In genomic region chr1:157554686-157555530, GRCm38 (mm10) we compare ENCODE assay signal across 8 mouse cellular contexts. TPM values are rescaled to one million over a fixed set of nuclear protein-coding genes. Genes with fewer than 3 reads are reported as not detected.
DNase-seq lines count a peak whose midpoint lies in the region; ATAC-seq and TF ChIP-seq lines count a peak whose summit lies in the region.
"Had no signal": no experiment of that assay in that cellular context is flagged by ENCODE, and none has a peak within 500 bp of the region (broad histone marks: within the 10 kb centered on the region; RNA-seq: fewer than 3 reads in every experiment).

No protein-coding gene starts in this region.

- TF ChIP-seq CTCF in left cerebral cortex, adult 2 months (IDR thresholded peaks at IDR 0.05), result no peak

- H3K9me3 ChIP-seq in embryonic facial prominence, embryonic 14.5 days (ENCODE audit: control insufficient read depth, low read length), result no peaks in the 10 kb centered on the region
- H3K9me3 ChIP-seq in midbrain, embryonic 16.5 days (replicated peaks; ENCODE audit: control insufficient read depth, low read length, poor library complexity, severe bottlenecking), result no peaks in the 10 kb centered on the region

- WGBS in embryonic facial prominence, embryonic 14.5 days, result 27% methylated on average over 27 of the region's 27 CpGs
- 28% methylated on average over 27 of the region's 27 CpGs for WGBS in midbrain, embryonic 16.5 days

- no peaks in the 10 kb centered on the region for H3K36me3 ChIP-seq in embryonic facial prominence, embryonic 14.5 days (ENCODE audit: control insufficient read depth, insufficient read depth, low read length)
- H3K36me3 ChIP-seq in midbrain, embryonic 16.5 days (ENCODE audit: control insufficient read depth, insufficient read depth, low read length), result no peaks in the 10 kb centered on the region

- peak overlapping the region; percentile 47 for H3K4me2 ChIP-seq in embryonic facial prominence, embryonic 14.5 days (ENCODE audit: low read depth, low read length)
- H3K4me2 ChIP-seq in midbrain, embryonic 16.5 days (ENCODE audit: low read length), result peak overlapping the region; percentile 43

- ATAC-seq in embryonic facial prominence, embryonic 14.5 days (ENCODE audit: low read depth), result no peak; the same call in 1 of the 2 replicates
- peak; percentile 59; the same call in 1 of the 2 replicates for ATAC-seq in midbrain, embryonic 16.5 days

- H3K4me1 ChIP-seq in embryonic facial prominence, embryonic 14.5 days (ENCODE audit: control insufficient read depth, insufficient read depth, low read length), result no peaks in the 10 kb centered on the region
- H3K4me1 ChIP-seq in midbrain, embryonic 16.5 days (ENCODE audit: control insufficient read depth, insufficient read depth, low read length), result peaks cover 18% of the 10 kb centered on the region

- H3K9ac ChIP-seq in embryonic facial prominence, embryonic 14.5 days (ENCODE audit: low read depth, low read length), result no peak overlapping the region
- H3K9ac ChIP-seq in midbrain, embryonic 16.5 days (ENCODE audit: low read depth, low read length), result peak overlapping the region; percentile 36; the same call in 1 of the 2 replicates

- peak overlapping the region; percentile 51 for H3K27ac ChIP-seq in left cerebral cortex, adult 2 months
- no peak overlapping the region for H3K27ac ChIP-seq in embryonic facial prominence, embryonic 14.5 days (replicated peaks; ENCODE audit: low read depth, low read length)
- H3K27ac ChIP-seq in midbrain, embryonic 16.5 days (ENCODE audit: low read length), result no peak overlapping the region

- DNase-seq in left cerebral cortex, adult 2 months (ENCODE audit: extremely low spot score in 1 of 2, low spot score in 2 of 2), result no peak
- no peak for DNase-seq in left cerebral cortex, postnatal 10 days (ENCODE audit: extremely low spot score in 1 of 2, low spot score in 2 of 2)
- DNase-seq in embryonic facial prominence, embryonic 14.5 days (ENCODE audit: low spot score), result no peak
- peak; percentile 40 for DNase-seq in induced T-regulatory cell, adult 2 months (ENCODE audit: low read depth)
- no peak for DNase-seq in adrenal gland, postnatal 4 days (ENCODE audit: low spot score in 2 of 2)
- DNase-seq in spleen, postnatal 10 days (ENCODE audit: low spot score in 2 of 2), result no peak
- DNase-seq: layer of hippocampus, postnatal 36 days had no signal

- no peaks in the 10 kb centered on the region; the same call in 1 of the 2 replicates for H3K27me3 ChIP-seq in embryonic facial prominence, embryonic 14.5 days (replicated peaks; ENCODE audit: control insufficient read depth, insufficient read depth, low read length)
- H3K27me3 ChIP-seq in midbrain, embryonic 16.5 days (ENCODE audit: control insufficient read depth, insufficient read depth, low read depth, low read length), result no peaks in the 10 kb centered on the region

- intact Hi-C loops in left cerebral cortex, adult 2 months (cut with DNase I), result loop anchor here (2.0 to 10.0 kb wide), 8 partner anchors 638 to 1680 kb away; partner anchors contain the start of gene Cop1
- intact Hi-C loops in left cerebral cortex, postnatal 10 days (cut with DNase I), result loop anchor here (5.0 to 10.0 kb wide), 3 partner anchors 787 to 960 kb away; no protein-coding TSS in a partner anchor

- peak overlapping the region; percentile 19 for H3K4me3 ChIP-seq in left cerebral cortex, adult 2 months
- H3K4me3 ChIP-seq in embryonic facial prominence, embryonic 14.5 days (ENCODE audit: low read depth, low read length), result no peak overlapping the region; the same call in 1 of the 2 replicates
- H3K4me3 ChIP-seq in midbrain, embryonic 16.5 days (ENCODE audit: low read depth, low read length), result peak overlapping the region; percentile 13; the same call in 1 of the 2 replicates

RNA-seq across cellular contexts. Expression of gene Sec16b, which starts 48.4 kb away (rescaled TPM):
- 1 to 10 TPM; 1.4 TPM for total RNA-seq in left cerebral cortex, adult 2 months (2021)
- total RNA-seq in left cerebral cortex, postnatal 10 days (2021), result under 1 TPM; 0.53 to 0.81 TPM
- 8.0 and 9.8 TPM in 2 replicates for polyA plus RNA-seq in embryonic facial prominence, embryonic 14.5 days (2014; fragmentation: Nextera tagmentation; extraction: Ambion mirVana)
- polyA plus RNA-seq in midbrain, embryonic 16.5 days (2015; fragmentation: Nextera tagmentation; extraction: Ambion mirVana), result 0.32 and 0.36 TPM in 2 replicates
- total RNA-seq in adrenal gland, postnatal 4 days (2021), result 1 to 10 TPM; 1.8 to 6.3 TPM
